Comparison of ENCODE assay signal across 8 mouse cellular contexts in genomic region chr9:37421239-37421638, GRCm38 (mm10). TPM values are rescaled to one million over a fixed set of nuclear protein-coding genes. Genes with fewer than 3 reads are reported as not detected.
DNase-seq lines count a peak whose midpoint lies in the region; ATAC-seq lines count a peak whose summit lies in the region.

No protein-coding gene starts in this region.

- 0 out of 2 replicates have a peak overlapping the region, but pooled peaks have one; percentile 9 for H3K9ac ChIP-seq in forebrain, embryonic 13.5 days
- no peak overlapping the region for H3K9ac ChIP-seq in limb, embryonic 11.5 days (ENCODE audit: low read length)
- H3K9ac ChIP-seq in midbrain, embryonic 12.5 days (replicated peaks) = no peak overlapping the region

- H3K4me3 ChIP-seq in forebrain, embryonic 13.5 days = peak overlapping the region; percentile 14
- H3K4me3 ChIP-seq in limb, embryonic 11.5 days (ENCODE audit: low read depth, low read length) = 0 out of 2 replicates have a peak overlapping the region, but pooled peaks have one; percentile 16
- H3K4me3 ChIP-seq in midbrain, embryonic 12.5 days = no peak overlapping the region

- H3K4me1 ChIP-seq in forebrain, embryonic 13.5 days = peaks cover 9% of the 10 kb centered on the region
- H3K4me1 ChIP-seq in limb, embryonic 11.5 days (ENCODE audit: control insufficient read depth, insufficient read depth, low read length) = no peaks in the 10 kb centered on the region
- peaks cover 7% of the 10 kb centered on the region; the same call in 1 of the 2 replicates for H3K4me1 ChIP-seq in midbrain, embryonic 12.5 days

- DNase-seq in testis, postnatal 10 days (ENCODE audit: low spot score) = peak; percentile 66
- no peak for DNase-seq in testis, postnatal 14 days (ENCODE audit: low spot score)
- peak; percentile 47 for DNase-seq in limb, embryonic 11.5 days (ENCODE audit: low spot score)
- no peak for DNase-seq in left cerebral cortex, postnatal 14 days (ENCODE audit: low spot score in 2 of 2)
- DNase-seq in cerebellum, postnatal 25 days = no peak
- no peak for DNase-seq in right cerebral cortex, postnatal 4 days

- ATAC-seq in forebrain, embryonic 13.5 days = peak; percentile 54
- no peak for ATAC-seq in limb, embryonic 11.5 days (ENCODE audit: insufficient number of reproducible peaks, low FRiP score, low TSS enrichment, low read depth)
- ATAC-seq in midbrain, embryonic 12.5 days (ENCODE audit: low FRiP score, low read depth) = peak; percentile 28; the same call in 1 of the 2 replicates

- intact Hi-C loops in left cerebral cortex, postnatal 14 days (cut with DNase I) = no loop called here

- H3K4me2 ChIP-seq in forebrain, embryonic 13.5 days = peak overlapping the region; percentile 48
- H3K4me2 ChIP-seq in limb, embryonic 11.5 days (ENCODE audit: low read depth, severe bottlenecking) = peak overlapping the region; percentile 51; the same call in 1 of the 2 replicates
- peak overlapping the region; percentile 47 for H3K4me2 ChIP-seq in midbrain, embryonic 12.5 days (replicated peaks)

- H3K9me3 ChIP-seq in forebrain, embryonic 13.5 days (replicated peaks) = no peaks in the 10 kb centered on the region
- H3K9me3 ChIP-seq in limb, embryonic 11.5 days (ENCODE audit: control insufficient read depth, low read length) = no peaks in the 10 kb centered on the region
- no peaks in the 10 kb centered on the region for H3K9me3 ChIP-seq in midbrain, embryonic 12.5 days

- H3K27ac ChIP-seq in forebrain, embryonic 13.5 days = no peak overlapping the region
- no peak overlapping the region for H3K27ac ChIP-seq in limb, embryonic 11.5 days (replicated peaks; ENCODE audit: low read depth, low read length)
- no peak overlapping the region for H3K27ac ChIP-seq in midbrain, embryonic 12.5 days (replicated peaks)

- 0 out of 2 replicates have a peak, but pooled peaks cover 3% of the 10 kb centered on the region for H3K27me3 ChIP-seq in forebrain, embryonic 13.5 days
- no peaks in the 10 kb centered on the region for H3K27me3 ChIP-seq in limb, embryonic 11.5 days (ENCODE audit: control insufficient read depth, insufficient read depth, low read length)
- H3K27me3 ChIP-seq in midbrain, embryonic 12.5 days = peaks cover 48% of the 10 kb centered on the region

- WGBS in forebrain, embryonic 13.5 days = 37% methylated on average over 12 of the region's 12 CpGs
- WGBS in limb, embryonic 11.5 days = 23% methylated on average over 12 of the region's 12 CpGs
- WGBS in midbrain, embryonic 12.5 days = 27% methylated on average over 12 of the region's 12 CpGs

- no peaks in the 10 kb centered on the region for H3K36me3 ChIP-seq in forebrain, embryonic 13.5 days (ENCODE audit: poor library complexity, severe bottlenecking)
- H3K36me3 ChIP-seq in limb, embryonic 11.5 days (ENCODE audit: control insufficient read depth, insufficient read depth, low read length) = no peaks in the 10 kb centered on the region
- H3K36me3 ChIP-seq in midbrain, embryonic 12.5 days = no peaks in the 10 kb centered on the region

RNA-seq across cellular contexts. Expression of gene Robo3, which starts 11.8 kb away (rescaled TPM):
- polyA plus RNA-seq in forebrain, embryonic 13.5 days (2015; fragmentation: Nextera tagmentation; extraction: Ambion mirVana) = 7.1 and 9.3 TPM in 2 replicates
- 0.16 and 0.33 TPM in 2 replicates for polyA plus RNA-seq in limb, embryonic 11.5 days (2014; fragmentation: Nextera tagmentation; extraction: Ambion mirVana)
- polyA plus RNA-seq in midbrain, embryonic 12.5 days (2016; fragmentation: Nextera tagmentation; extraction: Ambion mirVana) = 52.2 and 65.0 TPM in 2 replicates
- 10 to 100 TPM; 45.1 to 58.9 TPM for total RNA-seq in left cerebral cortex, postnatal 14 days (2021)

RNA-seq across cellular contexts. Expression of gene Robo4, which starts 19.5 kb away (rescaled TPM):
- polyA plus RNA-seq in forebrain, embryonic 13.5 days (2015; fragmentation: Nextera tagmentation; extraction: Ambion mirVana) = 3.1 and 4.2 TPM in 2 replicates
- 6.6 and 9.0 TPM in 2 replicates for polyA plus RNA-seq in limb, embryonic 11.5 days (2014; fragmentation: Nextera tagmentation; extraction: Ambion mirVana)
- 6.1 and 6.2 TPM in 2 replicates for polyA plus RNA-seq in midbrain, embryonic 12.5 days (2016; fragmentation: Nextera tagmentation; extraction: Ambion mirVana)
- total RNA-seq in left cerebral cortex, postnatal 14 days (2021) = 10 to 100 TPM in 1 of 2 experiments, 1 to 10 TPM in 1; 7.1 to 10.0 TPM

RNA-seq across cellular contexts. Expression of gene Hepacam, which starts 54.1 kb away (rescaled TPM):
- 0.44 and 0.49 TPM in 2 replicates for polyA plus RNA-seq in forebrain, embryonic 13.5 days (2015; fragmentation: Nextera tagmentation; extraction: Ambion mirVana)
- polyA plus RNA-seq in limb, embryonic 11.5 days (2014; fragmentation: Nextera tagmentation; extraction: Ambion mirVana) = 0.07 TPM in 1 of 2 replicates, not detected in the other
- 0.26 TPM in 2 replicates for polyA plus RNA-seq in midbrain, embryonic 12.5 days (2016; fragmentation: Nextera tagmentation; extraction: Ambion mirVana)
- total RNA-seq in left cerebral cortex, postnatal 14 days (2021) = 10 to 100 TPM; 58.0 to 61.6 TPM

Comparison
In these comparisons a context has a peak if more than half of its experiments do, and no peak if none do; other contexts are left out.
1. DNase-seq: peak in testis, postnatal 10 days (single experiment) and limb, embryonic 11.5 days (single experiment); none in testis, postnatal 14 days (single experiment), left cerebral cortex, postnatal 14 days (0 of 2), cerebellum, postnatal 25 days (0 of 2) and right cerebral cortex, postnatal 4 days (single experiment).
2. Peak in every context shown above with its lines, with median percentiles within 50 percentile points of each other: H3K4me2 ChIP-seq.